Mouse (Mus musculus) adrenal gland, adult 2 months (tissue): Measurements from ENCODE around the gene Chst11. TPM values are rescaled to one million over a fixed set of nuclear protein-coding genes. Genes with fewer than 3 reads are reported as not detected.
A peak's percentile ranks its signal among the peaks of the same experiment; 100 is the strongest.

Experiments
- DNase-seq: peaks from one replicate; pipeline ENCODE4 v3.0.0; 2021
- polyA plus RNA-seq: library from polyadenylated mRNA; depleted of rRNA; stranded (reverse); fragments of >200 nt; gene quantifications from 2 replicates; pipeline ENCODE4 v1.2.3, GENCODE M21; 2012; rRNA removed
- total RNA-seq, 2 experiments: library from RNA; stranded (reverse); gene quantifications; 2 replicates each; pipeline ENCODE4 v1.2.3; 2021

Chst11 gene
- total and polyA plus RNA-seq, 3 experiments, result 35.2 to 70.3 (median 40.3) TPM

DNA sequence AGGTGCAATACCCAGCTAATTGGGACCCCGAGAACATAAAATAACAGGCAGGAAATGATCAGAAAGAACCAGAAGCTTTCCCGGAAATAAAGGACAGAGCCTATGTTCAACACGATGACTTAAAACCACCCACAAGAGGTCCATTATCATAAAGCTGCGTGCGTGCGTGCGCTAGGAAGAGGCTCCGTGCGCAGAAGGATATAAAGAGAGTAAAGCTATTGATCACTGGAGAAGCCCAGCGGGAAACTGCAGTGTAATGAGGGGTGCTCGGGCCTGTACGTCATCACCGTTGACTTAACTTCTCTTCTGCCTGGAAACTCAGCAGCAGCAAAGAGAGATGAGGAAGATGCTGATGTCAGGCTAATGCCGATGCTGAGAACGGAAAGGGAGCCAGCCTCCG lies 224.8 kb downstream of the Chst11 start:
- DNase-seq, result no peak

DNA sequence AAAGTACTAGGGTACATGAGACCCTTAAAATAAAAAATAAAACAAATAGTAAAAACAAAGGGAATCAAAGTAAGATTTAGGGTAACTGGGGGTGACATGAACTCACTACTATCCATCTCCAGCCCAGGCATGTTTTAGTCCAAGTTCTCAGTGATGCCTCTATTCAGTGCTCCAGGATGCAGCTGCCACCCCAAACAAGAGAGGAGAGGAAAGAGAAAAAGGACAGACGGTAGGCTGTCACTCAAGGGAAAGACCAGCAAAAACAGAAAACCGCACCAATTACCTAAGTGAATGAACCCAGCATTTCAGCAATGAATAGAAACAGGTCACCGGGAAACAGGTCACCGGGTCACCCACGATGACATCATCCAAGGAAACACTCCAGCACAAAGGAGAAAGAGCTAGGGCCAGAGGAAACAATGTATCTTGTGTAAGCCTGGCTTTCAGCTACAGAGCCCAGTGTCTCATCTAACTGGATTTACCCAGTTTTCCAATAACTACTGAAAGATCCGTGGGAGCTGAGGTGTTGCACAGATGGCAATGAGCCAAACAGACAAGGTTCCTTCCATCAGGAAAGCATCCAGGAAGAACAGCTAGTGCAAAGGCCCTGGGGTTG lies 225.8 kb downstream of the Chst11 start:
- peak; percentile 32 for DNase-seq

DNA sequence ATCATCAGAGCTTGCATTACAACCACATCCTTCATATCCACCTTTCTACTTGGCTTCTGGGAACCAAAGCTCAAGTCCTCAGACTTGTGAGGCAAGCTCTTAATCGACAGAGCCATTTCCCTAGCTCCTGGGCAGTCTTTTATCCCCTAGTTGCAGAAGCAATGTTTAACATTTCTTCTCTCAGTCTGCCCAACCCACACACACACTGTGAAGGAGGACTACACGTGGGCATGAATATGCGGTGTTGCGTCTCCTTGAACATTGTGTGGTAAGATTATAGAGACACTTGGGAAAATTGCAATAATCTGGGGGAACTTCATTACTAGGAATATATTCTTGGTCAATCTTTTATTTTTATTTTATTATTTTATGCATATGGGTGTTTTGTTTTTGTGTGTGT lies 227.3 kb downstream of the Chst11 start:
- DNase-seq, result no peak

DNA sequence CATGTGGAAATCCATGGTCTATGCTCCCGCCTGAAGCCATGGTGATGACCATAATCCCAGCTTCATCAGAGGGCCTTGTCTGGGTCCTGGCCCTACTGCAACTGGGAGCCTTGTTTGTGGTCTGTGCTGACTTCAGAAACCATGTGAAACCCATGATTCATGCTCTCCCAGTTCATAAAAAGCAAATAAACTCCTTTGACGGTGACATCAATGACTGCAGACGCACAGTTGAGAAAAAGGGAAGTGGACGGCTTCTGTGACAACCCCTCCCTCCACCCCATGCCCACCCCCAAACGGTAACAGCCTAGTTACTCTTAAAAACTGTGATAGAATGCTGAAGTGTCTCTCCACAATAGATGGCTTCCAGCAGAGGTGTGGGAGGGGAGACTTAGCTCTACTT lies 230.3 kb downstream of the Chst11 start:
- DNase-seq, result no peak

DNA sequence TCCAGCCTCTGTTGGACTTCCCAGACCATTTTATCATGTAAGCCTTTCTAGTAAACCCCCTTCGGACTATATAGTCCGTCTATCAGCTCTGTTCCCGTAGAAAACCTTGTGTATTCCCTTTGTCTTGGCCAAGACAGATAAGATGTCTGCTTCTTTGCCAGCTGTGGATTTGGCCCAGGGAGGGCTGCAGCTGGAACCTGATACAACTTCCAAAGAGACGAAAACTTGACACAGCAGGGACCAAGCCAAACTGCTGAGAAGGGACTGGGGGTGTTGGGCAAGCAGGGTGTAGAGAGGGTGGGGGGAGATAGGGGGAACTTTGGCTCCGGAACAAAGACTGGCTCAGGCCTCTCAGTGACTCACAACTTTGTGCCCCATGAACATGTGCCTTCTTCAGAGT lies 232.0 kb downstream of the Chst11 start:
- no peak for DNase-seq

DNA sequence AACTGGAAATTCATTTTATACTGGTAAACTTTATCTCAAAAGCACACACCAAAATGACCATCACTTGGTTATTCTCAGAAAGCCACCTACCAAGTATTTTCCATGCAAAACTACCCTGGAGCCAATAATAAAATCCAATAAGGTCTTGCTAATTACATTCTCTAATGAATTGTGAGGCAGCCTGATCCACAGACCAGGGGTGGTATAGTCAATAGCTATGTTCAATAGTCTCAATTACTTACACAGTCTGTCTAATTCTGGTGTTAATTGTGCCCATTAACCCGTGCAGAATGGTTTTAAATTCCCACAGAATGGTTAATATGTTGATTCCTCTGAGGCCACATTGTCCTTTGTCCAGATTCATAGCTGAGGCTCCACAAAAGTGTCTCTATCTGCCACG lies 233.5 kb downstream of the Chst11 start:
- no peak for DNase-seq

DNA sequence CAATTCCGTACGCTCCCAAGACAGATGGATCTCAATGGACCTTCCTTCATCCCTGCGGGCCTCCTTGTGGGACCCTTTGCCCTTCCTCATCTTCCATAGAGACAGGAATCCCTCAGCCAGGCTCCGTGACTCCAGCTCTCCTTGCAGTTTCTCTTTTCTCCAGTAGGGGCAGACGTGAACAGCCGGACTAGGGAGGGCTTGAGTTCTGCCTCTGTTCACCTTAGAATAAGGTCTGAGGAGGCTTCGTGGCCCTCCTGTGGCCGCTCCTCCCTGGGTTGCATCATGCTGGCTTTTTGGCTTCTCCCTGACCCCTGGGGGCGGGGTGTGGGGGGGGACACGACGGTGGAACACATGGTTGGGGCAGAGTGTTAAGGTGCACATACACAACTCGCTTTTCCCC lies 234.4 kb downstream of the Chst11 start:
- DNase-seq, result peak; percentile 59

DNA sequence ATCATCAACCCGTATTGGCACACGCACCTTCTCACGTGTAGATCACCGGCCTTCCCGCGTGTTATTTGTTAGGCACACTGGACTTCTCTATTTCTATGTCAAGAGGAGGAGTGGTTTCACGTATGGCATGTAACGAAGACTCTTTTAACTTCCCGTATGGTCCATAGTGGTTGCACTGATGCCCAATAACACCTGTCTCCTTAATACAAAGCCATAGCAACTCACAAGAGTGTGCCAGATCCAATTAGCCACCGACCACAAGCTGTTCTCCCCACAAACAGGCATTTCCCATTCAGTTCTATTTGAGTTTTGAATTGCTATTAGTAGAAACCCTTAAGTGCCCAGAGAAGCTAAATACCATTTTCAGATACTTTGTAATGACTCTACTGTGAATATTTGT lies 234.9 kb downstream of the Chst11 start:
- DNase-seq, result no peak

DNA sequence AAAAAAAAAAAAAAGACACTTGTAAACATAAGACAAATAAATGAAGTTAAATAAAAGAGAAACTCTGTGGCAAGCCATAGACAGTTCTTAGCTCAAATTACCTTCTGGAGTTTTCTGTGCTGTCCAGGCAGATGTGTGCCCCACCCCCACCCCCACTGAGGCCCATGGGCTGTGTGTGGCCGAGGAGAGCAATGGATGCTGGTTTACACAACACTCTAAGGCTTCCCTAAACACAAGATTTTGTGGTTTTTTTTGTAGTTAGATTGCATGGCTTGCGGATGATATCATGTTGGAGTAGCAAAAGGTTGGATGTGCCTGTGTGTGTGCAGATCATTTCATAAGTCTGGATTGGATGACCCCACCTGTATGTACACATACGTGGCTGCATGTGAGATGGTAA lies 235.5 kb downstream of the Chst11 start:
- no peak for DNase-seq

DNA sequence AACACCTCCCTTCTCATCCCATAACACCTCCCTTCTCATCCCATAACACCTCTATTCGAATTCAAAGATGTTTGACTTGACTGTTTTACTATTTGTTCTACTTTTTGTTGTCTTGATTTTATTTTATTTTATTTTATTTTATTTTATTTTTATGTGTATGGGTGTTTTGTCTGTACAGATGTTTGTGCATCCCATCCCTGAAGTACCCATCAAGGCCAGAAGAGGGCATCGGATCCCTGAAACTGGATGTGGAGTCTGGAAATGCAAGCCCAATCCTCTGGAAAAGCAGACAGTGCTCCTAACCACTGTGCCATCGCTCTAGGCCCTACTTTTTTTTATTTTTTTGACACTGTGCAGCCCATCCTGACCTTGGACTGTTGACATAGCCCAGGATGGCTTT lies 239.7 kb downstream of the Chst11 start:
- DNase-seq, result no peak

DNA sequence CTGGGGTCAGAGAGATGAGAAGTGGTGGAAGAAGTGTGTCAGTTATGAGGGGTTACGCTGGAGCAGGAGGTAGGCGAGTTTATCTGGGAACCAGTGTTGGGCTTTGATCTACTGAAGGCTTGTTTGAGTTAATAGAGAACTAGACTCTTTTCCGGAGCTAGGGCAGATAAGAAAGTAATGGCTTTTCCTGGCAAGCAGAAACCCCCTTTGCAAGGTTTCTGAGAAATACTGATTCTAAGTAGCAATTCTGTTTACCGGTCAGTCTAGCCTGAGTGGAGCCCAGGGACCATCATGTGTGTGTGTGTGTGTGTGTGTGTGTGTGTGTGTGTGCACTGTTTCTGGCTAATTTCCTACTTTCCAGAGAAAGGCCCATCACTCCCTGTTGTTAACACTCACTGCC lies 243.3 kb downstream of the Chst11 start:
- DNase-seq, result no peak

DNA sequence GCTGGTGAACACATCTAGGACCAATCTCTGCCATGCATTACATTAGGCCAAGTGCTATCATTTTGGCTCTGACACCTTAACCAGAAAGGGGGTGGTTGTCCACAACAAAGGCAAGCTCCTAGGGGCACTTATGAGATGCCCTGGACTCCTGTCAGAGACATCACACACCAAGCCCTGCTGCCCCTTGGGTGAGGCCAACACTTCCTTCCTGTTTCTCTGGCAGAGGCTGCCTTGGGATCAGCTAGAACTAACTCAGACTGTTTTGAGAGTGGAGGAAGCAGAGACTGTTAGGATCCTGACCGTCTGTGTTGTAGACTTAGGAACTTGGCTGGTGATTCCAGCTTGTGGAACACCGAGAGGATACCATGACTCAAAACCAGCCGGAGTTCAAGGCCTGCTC lies 248.7 kb downstream of the Chst11 start:
- DNase-seq, result no peak

DNA sequence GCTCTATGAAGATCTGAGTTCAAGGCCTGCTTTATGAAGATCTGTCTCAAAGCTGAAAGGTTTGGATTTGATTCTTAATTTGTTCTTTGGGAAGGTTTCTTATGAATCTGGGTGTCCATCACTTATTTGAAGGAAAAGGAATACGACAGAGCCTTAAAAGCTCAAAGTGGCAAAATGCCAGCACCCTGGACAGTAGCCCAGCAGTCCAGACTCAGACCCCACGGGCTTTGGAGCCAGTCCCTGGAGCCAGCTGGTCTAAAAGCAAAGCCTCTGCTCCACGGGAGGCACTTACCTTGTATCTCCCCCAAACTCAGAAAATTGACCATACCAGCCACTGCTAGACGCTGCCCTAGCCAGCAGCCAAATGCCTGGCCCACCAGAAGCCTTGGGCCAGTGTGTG lies 249.1 kb downstream of the Chst11 start:
- DNase-seq, result no peak

DNA sequence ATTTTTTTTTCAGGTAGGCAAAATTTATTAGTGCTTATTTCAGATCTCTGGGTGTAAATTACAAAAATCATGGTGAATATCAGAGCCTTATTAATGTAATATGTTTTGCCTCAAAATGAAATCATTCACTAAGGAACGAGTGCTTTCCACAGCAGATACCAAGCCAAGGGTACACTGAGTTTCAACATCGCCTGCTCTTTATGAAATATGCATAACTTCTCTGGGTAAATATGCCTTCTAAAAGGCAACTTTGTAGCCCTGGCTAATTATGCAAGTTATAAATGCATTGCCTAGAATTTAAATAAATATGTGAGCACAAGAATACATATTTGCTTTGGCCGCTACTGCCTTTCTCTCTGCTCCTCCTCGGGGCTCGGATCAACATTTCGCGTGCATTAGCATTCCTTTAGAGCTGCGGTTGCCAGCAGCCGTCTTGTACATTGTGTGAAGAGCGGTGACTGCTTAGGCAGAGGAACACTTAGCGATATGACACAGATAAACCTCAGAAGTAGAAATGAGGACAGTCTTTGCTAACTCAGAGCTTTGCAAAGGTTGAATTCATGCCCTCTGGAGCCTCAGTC lies 256.9 kb downstream of the Chst11 start:
- DNase-seq, result no peak

DNA sequence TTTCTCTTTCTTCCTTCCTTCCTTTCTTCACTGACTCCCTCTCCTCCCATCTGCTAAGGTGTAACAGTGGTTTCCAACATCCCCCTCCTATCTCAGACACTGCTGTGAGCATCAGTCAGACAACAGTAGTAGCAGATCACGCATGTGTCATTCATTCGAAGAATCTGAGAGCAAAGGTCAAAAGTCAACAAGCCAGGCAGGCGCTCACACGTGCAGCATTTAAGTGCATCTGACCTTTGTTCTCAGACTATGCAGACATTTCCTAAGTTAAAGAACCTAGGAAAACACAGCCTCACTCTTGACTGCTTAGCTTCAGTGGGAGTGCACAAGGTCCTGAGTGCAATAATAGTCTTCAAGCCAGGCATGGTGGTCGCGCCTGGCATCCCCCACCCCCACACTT lies 258.8 kb downstream of the Chst11 start:
- DNase-seq, result no peak

Other genes with a start within 250 kb of the Chst11 start
- 10 to 100 TPM; 15.2 to 19.8 TPM for gene Nfyb, start 221.4 kb upstream of the Chst11 start, total RNA-seq
- gene Nfyb, start 221.4 kb upstream of the Chst11 start, polyA plus RNA-seq, result 1.9 and 5.1 TPM in 2 replicates
- gene Txnrd1, start 151.5 kb upstream of the Chst11 start, total RNA-seq, result 100 to 1,000 TPM in 1 of 2 experiments, 10 to 100 TPM in 1; 88.6 to 113 TPM
- gene Txnrd1, start 151.5 kb upstream of the Chst11 start, polyA plus RNA-seq, result 27.3 and 34.4 TPM in 2 replicates
- 1 to 10 TPM in 1 of 2 experiments, under 1 TPM in 1; 0.97 to 3.0 TPM for gene Eid3, start 118.9 kb upstream of the Chst11 start, total RNA-seq
- 0.07 and 0.13 TPM in 2 replicates for gene Eid3, start 118.9 kb upstream of the Chst11 start, polyA plus RNA-seq